Mouse (Mus musculus) B cell, adult 2 months (primary cell): Measurements from ENCODE around the gene Ankrd52.
"Not testable (repeated sequence)": the region's sequence is repeated elsewhere in the genome, so short reads cannot be mapped to it uniquely, and the experiment has no call there.

Experiments
- DNase-seq, 2 experiments: peaks; one replicate each; pipeline ENCODE4 v3.0.0; 2022

Gene Ankrd52

GRCm38 (mm10) chr10:128376455-128377211 is at the start of gene Ankrd52:
Gene Ankrd52, plus strand, starts transcription at chr10:128377115.
- peak; percentile 88 to 93 for DNase-seq

- peak in 1 of 2 experiments; percentile 19 for DNase-seq
Observed at GRCm38 (mm10) chr10:128327610-128328009, 49.3 kb upstream of the Ankrd52 start.

- DNase-seq: not testable (repeated sequence)
Observed at GRCm38 (mm10) chr10:128332358-128333249, 44.3 kb upstream of the Ankrd52 start.

GRCm38 (mm10) chr10:128335582-128335981 is 41.3 kb upstream of the Ankrd52 start:
- peak; percentile 90 to 93 for DNase-seq

- DNase-seq: no peak
Observed at GRCm38 (mm10) chr10:128336195-128336594, 40.7 kb upstream of the Ankrd52 start.

GRCm38 (mm10) chr10:128336597-128336996 is 40.3 kb upstream of the Ankrd52 start:
- DNase-seq: no peak

GRCm38 (mm10) chr10:128337306-128338181 is 39.4 kb upstream of the Ankrd52 start, which contains the start of gene Cs:
Gene Cs, plus strand, starts transcription at chr10:128337734.
- DNase-seq: peak; percentile 96 to 97

- peak; percentile 43 to 44 for DNase-seq
Observed at GRCm38 (mm10) chr10:128338415-128338814, 38.5 kb upstream of the Ankrd52 start.

- DNase-seq: no peak
Observed at GRCm38 (mm10) chr10:128338948-128339347, 38.0 kb upstream of the Ankrd52 start.

- peak; percentile 20 to 32 for DNase-seq
Observed at GRCm38 (mm10) chr10:128340257-128340656, 36.7 kb upstream of the Ankrd52 start.

- no peak for DNase-seq
Observed at GRCm38 (mm10) chr10:128343436-128343835, 33.5 kb upstream of the Ankrd52 start.

- DNase-seq: peak; percentile 70 to 75
Observed at GRCm38 (mm10) chr10:128344568-128345275, 32.2 kb upstream of the Ankrd52 start.

- DNase-seq: no peak
Observed at GRCm38 (mm10) chr10:128347541-128347940, 29.4 kb upstream of the Ankrd52 start.

- peak; percentile 73 to 75 for DNase-seq
Observed at GRCm38 (mm10) chr10:128358796-128359195, 18.1 kb upstream of the Ankrd52 start.

- DNase-seq: no peak
Observed at GRCm38 (mm10) chr10:128359226-128359625, 17.7 kb upstream of the Ankrd52 start.

- DNase-seq: no peak
Observed at GRCm38 (mm10) chr10:128361836-128362235, 15.1 kb upstream of the Ankrd52 start.

- peak; percentile 21 to 26 for DNase-seq
Observed at GRCm38 (mm10) chr10:128362568-128362967, 14.3 kb upstream of the Ankrd52 start.

GRCm38 (mm10) chr10:128367899-128368401 is 9.0 kb upstream of the Ankrd52 start:
- no peak for DNase-seq

GRCm38 (mm10) chr10:128368402-128369217 is 8.3 kb upstream of the Ankrd52 start, which contains the start of gene Coq10a:
Gene Coq10a, minus strand, starts transcription at chr10:128368997.
- DNase-seq: peak; percentile 90 to 91

GRCm38 (mm10) chr10:128369218-128369543 is 7.7 kb upstream of the Ankrd52 start:
- DNase-seq: no peak

- no peak for DNase-seq
Observed at GRCm38 (mm10) chr10:128369599-128369998, 7.3 kb upstream of the Ankrd52 start.
